Mouse (Mus musculus) activated CD4-positive, CD25-positive, alpha-beta regulatory T cell, adult 9 weeks (primary cell): ENCODE results near the gene Dao. TPM values are rescaled to one million over a fixed set of nuclear protein-coding genes. Genes with fewer than 3 reads are reported as not detected.

Experiments used
- polyA plus RNA-seq: library from polyadenylated mRNA; unstranded; fragments of 100-300 nt; shearing (Covaris generic); gene quantifications from one replicate; pipeline ENCODE4 v1.2.1, GENCODE M21; 2017

Gene Dao
- polyA plus RNA-seq, result 0.90 TPM

GRCm38 (mm10) chr5:114003542-114003941, at the start of gene Dao:
Gene Dao, plus strand, starts transcription at chr5:114003703.

GRCm38 (mm10) chr5:113993487-113994465, 9.7 kb upstream of the Dao start, which contains the start of gene Ssh1:
Gene Ssh1, minus strand, starts transcription at chr5:113993894.

GRCm38 (mm10) chr5:114065161-114065560, 61.7 kb downstream of the Dao start, which contains the start of gene Usp30:
Gene Usp30, plus strand, starts transcription at chr5:114065461.

Other genes starting within 250 kb of the Dao start
- 44.5 TPM for gene Sart3, start 231.2 kb upstream of the Dao start, polyA plus RNA-seq
- gene Iscu, start 231.0 kb upstream of the Dao start, polyA plus RNA-seq, result 22.2 TPM
- gene Tmem119, start 203.2 kb upstream of the Dao start, polyA plus RNA-seq, result not detected
- 1,088 TPM for gene Selplg, start 171.1 kb upstream of the Dao start, polyA plus RNA-seq
- 91.7 TPM for gene Coro1c, start 94.9 kb upstream of the Dao start, polyA plus RNA-seq
- 36.1 TPM for gene Ssh1, start 9.8 kb upstream of the Dao start, polyA plus RNA-seq
- gene Usp30, start 61.8 kb downstream of the Dao start, polyA plus RNA-seq, result 1.7 TPM
- not detected for gene Svop, start 87.9 kb downstream of the Dao start, polyA plus RNA-seq
- 20.2 TPM for gene Alkbh2, start 124.5 kb downstream of the Dao start, polyA plus RNA-seq
- 2.1 TPM for gene Ung, start 126.7 kb downstream of the Dao start, polyA plus RNA-seq
- gene Acacb, start 142.8 kb downstream of the Dao start, polyA plus RNA-seq, result 0.50 TPM